Mouse (Mus musculus) heart, postnatal 25 days (tissue): ENCODE data around the gene Nkd2. TPM values are rescaled to one million over a fixed set of nuclear protein-coding genes. Genes with fewer than 3 reads are reported as not detected.

Source experiments
- total RNA-seq, 2 experiments: library from RNA; stranded (reverse); gene quantifications; 2 replicates each; pipeline ENCODE4 v1.2.3; 2021

Gene Nkd2
- total RNA-seq, 2 experiments from 2014 or later: 1.2 TPM

Other genes starting within 250 kb of the Nkd2 start
- gene Clptm1l, start 243.6 kb downstream of the Nkd2 start, total RNA-seq: 10 to 100 TPM; 60.1 to 63.6 TPM
- gene Tert, start 220.7 kb downstream of the Nkd2 start, total RNA-seq: under 1 TPM; 0.08 to 0.39 TPM
- gene Slc6a18, start 169.6 kb downstream of the Nkd2 start, total RNA-seq: not detected
- not detected for gene Slc6a19, start 142.8 kb downstream of the Nkd2 start, total RNA-seq
- 100 to 1,000 TPM; 162 to 182 TPM for gene Slc12a7, start 114.5 kb downstream of the Nkd2 start, total RNA-seq
- under 1 TPM; 0.17 to 0.39 TPM for gene Trip13, start 90.2 kb upstream of the Nkd2 start, total RNA-seq
- 10 to 100 TPM; 22.9 to 23.9 TPM for gene Brd9, start 90.2 kb upstream of the Nkd2 start, total RNA-seq
- not detected for gene Zdhhc11, start 116.2 kb upstream of the Nkd2 start, total RNA-seq
- gene Tppp, start 161.8 kb upstream of the Nkd2 start, total RNA-seq: 10 to 100 TPM; 20.7 to 21.3 TPM
- 1 to 10 TPM in 1 of 2 experiments, under 1 TPM in 1; 0.65 to 1.5 TPM for gene Cep72, start 214.7 kb upstream of the Nkd2 start, total RNA-seq